Mouse (Mus musculus) layer of hippocampus, adult 9-11 months (tissue): ENCODE measurements at regions not wholly inside any gene's neighbourhood (a gene's known extent, or its start where the extent isn't known, plus 50 kb on each side); places are given as distances from the start of the nearest gene placed in this dataset.

ENCODE experiments used
- DNase-seq: peaks from one replicate; pipeline ENCODE4 v3.0.0; 2022

DNA sequence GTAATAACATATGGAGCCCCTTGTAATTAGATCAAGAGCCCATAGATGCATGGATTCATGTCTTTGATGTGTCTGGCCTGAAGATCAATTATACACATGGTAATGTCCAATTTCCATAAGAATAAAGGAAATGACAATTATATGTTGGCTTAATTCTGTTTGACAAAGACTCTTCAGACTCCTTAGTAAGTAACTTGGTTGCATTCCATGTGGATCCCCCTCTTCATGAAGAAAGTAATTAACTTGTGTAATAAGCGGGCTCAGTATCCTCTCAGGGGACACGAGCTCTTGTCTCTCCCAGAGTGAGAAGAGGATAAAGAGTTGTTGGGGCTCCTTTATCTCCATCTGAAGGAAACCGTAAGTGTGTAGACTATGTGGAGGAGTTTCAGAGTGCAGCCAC, 284.3 kb downstream of the Efnb2 start:
- no peak for DNase-seq

DNA sequence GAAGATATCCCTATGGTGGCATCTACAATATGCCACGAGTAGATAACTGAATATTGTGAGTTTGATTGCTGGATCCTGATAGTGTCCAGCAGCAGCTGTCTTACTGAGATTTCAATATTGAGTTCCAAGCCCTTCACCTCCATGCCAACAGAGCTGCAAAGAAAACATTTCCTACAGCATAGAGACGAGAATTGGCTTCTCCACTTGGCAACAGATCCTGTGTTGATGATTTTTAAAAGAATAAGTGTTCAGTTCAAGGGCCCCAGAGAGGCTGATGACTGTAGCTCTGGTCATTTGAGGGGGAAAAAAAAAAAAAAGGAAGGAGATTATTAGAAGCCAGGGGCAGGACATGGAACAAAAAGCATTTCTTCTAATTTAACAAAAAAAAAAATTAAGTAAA, 284.7 kb downstream of the Efnb2 start:
- DNase-seq = no peak

DNA sequence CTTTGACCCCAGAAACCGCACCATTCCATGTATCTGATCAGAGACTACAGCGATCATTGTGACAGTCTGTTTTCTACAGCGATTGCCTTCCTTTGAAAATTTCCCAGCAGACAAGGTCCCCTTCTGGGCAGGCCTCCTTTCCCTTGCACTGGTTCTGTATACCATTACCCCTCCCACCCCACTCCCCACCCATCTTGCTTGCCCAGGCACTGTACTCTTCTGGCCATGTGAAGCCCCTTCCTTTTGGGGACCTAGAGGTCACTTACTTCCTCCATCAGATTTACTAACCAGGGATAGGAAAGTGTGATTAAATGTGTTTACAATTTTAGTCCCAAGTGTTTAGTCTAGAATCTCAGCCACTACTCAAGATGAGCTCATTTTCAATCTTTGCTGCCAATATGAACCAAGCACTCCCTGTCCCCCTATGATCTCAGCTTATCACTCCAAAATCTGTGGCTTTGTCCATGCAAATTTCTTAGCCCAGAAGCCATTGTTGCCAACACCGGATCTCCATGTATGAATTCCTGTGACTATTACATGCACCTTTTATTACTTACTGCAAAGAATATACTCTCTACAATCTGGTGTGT, 293.7 kb downstream of the Efnb2 start:
- DNase-seq = no peak

DNA sequence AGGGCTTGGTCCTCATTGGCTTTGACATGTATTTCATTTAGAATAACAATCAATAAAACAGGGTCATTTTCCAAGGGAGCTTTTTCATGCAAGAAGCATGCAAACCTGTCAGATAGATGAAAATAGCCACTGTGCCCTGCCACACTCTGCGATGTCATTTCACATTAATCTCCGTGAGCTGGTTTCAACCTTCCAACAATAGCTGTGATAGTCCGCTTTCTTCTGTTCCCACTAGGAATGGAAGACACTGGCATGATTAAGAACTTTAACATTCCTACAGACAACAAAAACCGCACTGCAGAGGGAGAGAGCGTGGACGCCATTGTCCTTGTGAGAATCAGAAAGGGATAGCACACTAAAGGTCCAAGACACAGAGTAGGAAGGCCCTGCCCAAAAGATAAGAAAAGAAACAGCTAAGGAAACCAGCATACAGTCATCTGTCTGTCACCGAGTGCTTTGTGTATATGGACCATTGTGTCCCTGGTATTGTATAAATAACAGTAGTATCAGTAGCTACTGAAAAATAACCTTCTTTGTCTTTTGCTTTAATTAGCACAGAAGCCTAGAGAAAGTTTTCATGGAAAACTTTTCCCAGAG, 299.0 kb downstream of the Efnb2 start:
- no peak for DNase-seq

DNA sequence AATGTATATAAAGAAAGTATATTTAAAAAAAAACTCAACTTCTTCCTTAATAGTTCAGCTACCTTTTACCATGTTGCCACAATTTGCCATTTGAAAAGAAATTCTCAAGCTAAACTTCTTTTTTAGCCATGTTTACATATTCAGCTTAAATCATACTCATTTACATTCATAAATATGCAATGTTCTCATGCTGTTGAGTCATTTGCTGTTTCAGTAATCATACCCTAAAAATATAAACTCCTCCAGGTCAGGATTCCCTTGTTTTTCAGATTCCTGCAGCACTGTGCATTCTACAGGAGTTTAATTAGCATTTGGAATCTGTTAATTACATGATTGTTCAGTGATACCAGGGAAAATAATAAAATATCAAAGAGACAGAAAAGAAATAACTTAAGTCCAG, 300.5 kb downstream of the Efnb2 start:
- no peak for DNase-seq

DNA sequence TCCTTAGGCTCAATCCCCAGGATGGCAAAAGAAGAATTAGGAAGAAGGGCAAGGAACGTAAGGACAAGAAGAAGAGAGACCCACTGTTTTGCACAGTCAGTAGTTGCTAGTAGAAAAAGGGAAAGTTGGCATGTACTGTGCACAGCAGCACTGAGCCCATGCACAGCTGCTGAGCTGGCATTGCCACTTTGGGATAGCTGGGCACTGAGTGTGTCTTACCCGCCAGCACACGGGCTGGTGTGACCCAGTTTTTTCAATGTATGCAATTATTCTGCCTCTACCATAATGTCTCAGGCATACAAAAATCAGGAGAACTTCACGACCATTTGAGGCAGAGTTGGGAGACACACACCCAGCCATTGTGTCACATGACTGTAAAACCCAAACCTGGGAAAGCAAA, 306.1 kb downstream of the Efnb2 start:
- DNase-seq = no peak

DNA sequence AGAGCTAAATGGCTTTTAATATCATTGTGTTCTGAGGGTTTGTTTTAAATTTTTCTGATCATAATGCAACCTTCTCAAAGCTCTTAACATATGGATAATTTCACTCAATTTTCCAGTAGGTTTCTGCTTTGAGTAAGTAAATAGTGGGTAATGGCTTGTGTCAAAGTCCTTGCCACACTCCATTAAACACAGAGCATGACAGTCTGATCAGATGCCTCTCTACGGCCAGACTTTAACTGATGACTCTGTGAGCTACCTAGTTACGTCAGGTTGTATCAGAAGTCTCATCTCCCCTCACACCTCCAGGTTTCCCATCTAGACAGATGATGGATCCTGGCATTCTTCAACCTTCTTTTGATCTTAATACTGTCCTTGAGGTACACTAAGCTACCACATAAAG, 316.4 kb downstream of the Efnb2 start:
- no peak for DNase-seq

DNA sequence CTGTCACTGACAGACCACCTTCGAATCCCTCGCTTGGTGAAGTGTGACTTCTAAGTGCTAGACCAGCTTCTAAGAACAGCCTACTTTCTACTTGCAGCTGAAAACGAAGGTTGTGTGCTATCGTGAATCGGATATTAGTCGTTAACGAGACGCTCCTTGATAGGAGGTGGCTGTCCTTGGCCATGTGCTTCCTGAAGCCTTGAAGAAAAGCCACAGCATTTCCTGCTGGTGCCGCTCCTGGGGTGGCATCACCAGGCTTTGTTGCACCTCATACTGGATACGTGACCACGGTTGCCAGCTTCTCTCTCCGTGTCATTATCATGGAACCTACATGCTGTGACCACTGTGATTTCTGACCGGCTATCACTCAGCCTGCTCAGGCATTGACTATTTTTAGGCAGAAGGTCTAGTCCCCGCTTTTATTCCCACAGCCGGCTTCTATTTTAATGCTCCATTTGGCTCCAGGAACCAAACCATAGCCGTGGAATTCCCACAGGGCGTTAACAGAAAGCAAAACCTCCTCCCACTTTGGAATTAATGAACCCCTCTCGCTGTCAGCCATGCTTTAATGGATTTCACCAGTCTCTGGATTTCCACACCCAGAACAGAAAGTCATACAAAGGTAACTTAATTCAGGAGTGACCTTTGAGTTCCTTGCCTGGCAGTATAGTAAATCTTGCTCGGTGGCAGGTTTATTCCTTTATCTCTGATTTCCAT, 325.6 kb downstream of the Efnb2 start:
- DNase-seq = no peak

DNA sequence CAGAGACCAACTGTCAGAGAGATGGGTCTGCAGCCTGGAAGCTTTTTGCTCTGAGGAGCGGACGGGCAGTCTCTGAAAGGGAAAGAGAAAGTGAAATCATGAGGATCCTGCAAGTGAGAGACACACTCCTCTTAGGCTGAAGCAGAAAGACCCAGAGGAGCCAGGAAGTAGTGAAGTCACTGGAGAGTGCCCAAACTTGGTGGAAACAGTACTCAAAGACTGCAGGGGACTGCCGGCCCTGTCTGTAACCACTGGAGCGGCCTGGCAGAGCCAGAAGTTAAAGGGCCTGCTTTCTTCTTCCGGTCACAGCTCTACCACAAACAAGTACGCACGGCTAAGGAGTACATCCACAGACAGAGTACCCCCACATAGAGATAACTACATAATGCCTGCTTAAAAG, 326.5 kb downstream of the Efnb2 start:
- no peak for DNase-seq

DNA sequence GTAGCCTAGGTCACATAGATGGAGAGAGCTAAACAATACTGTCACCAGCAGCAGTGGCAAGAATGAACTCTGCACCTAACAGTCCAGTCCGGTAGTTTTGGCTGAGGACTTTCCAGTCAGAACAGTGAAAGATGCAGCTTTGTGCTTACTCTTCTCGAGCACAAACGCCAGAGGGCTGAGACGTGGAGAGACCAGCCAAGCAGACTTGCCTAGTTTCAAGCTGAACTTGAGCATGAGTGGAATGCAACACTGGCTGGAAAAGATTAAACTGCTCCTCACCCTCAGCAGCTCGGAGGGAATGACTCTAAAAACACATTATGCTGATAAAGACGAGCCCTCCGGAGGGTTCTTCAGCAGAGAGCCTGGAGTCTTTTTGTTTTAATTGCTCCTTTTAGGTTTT, 329.8 kb downstream of the Efnb2 start:
- DNase-seq = no peak

DNA sequence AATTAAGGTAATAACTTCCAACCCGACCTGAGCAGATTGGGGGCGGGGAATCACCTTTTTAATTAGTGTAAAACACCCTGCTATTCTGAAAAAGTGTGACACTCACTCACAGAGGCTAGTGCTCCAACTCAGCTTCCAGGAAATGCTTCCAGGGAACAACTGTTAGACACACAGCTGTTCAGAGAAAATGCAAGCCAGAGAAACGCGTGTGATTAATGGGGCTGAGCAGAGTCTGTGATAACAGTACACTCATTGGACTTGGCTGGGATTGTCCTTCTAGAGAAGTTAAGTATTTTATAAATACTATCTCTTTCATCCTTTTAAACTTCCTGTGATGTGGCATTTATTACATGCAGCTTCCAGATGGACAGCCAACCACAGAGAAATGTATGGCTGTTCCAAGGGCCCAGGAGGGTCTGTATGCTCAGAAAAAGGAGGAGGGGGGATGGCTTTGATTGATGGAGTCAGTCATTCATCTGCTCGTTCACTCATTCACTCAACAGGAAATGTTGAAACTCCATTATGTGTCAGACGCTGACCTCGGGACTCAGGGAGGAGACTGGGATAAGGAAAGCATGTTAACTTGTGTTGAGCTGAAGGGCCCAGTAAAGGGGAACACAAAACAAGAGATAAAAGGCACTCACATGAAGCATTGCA, 332.9 kb downstream of the Efnb2 start:
- no peak for DNase-seq

DNA sequence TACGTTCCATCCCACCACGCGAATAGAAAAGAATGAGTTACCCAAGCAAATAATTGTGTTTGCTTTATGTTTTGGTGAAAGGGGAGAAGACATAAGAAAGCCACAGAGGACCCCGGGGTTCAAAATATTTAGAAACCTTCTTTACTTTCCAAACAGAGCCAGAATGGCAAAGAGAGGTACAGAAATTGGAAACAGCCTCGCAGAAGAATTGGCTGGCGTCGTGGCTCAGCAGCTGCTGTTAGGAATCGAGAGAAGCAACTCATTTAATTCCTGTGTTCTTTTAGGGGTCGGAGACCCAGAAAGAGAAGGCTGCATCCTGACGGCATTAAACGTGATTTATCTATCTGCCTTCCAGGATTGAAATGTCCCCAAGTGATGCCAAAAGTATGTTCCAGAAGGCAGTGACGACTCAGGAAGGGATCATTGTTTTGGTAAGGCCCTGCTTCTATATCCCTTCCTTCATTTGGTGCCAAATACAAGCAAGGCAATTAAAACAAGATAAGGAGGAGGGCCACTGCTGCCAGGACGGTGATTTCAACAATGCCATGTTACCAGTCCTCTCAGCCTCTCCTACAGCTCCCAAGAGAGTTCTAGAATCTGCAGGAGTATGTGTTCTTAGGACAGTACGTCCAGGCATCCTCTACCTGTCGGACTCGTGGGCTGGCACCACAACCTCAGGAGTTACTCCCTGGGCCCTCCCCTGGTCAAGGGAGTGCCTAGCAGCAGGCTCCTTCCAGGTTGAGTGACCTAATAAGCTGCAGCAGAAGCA, 334.8 kb downstream of the Efnb2 start:
- DNase-seq = no peak

DNA sequence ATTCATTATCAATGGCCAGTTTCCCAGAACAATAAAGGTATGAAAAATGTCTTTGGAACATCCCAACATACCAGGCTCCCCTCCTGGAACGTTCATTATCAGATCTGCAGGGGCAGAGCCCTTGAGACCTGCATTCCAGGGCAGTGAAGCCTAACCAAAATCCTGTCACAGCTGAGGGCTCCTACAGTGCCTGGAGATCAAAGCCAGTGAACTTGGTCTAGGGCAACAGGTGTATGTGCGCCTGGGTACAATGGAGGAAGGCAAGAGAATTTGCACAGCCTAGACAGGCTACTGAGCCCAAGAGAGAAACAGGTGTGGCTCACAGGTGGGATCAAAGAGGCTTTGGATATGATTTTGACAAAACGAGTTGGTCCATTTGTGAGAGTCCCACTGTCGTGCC, 335.6 kb downstream of the Efnb2 start:
- DNase-seq = no peak

DNA sequence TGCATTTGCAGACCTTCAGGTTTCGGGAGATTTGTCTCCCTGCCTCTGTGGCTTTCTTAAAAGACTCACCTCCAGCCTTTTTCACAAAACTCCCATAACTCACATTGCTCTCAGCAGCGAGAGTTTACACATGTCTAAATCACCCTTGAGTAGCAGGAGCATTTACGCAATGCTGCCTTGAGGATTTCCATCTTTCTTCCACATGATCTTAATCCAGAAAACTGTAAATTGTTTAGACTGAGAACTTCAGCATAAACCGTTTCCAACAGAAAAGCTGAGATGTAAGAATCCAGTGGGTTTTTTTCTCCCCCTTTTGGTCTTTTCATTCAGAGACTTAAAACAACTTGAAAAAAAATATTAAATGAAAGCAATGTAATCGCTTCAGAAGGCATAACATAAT, 336.5 kb downstream of the Efnb2 start:
- DNase-seq = no peak

DNA sequence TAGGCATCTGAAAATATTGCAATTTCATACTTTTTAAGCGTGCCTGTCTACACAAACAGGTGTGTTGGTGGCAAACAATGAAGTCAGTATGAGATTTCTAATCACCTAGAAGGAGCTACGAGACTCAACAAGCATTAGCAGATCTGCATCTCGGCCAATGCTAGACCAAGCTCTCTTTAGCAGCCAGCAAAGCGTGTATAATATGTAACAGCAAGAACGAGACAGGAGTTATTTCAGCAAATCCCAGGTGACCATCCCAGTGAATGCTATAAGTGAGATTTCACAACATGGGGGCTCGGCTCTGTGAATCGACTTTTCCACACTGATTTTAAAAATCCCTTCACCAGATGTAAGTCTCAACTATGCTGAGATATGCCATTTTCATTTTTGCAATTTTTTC, 352.8 kb downstream of the Efnb2 start:
- no peak for DNase-seq

DNA sequence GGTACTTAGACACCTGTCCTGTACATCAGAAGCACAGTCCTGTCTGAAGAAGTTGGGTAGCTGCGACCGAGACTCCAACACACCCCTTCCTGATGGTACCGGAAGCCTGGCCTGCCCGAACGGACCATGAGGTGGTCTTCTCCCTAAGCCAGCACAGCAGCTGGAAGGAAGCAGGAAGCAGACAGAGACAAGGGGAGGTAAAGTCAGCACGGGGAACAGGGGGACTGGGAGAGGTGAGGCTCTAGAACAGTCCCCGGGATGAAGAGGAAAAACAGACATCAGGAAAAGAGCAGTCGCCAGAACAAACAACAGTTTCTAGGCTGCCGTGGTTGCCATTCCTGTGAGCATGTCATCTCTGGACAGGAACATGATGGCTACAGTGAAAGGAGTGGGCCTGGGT, 353.6 kb downstream of the Efnb2 start:
- DNase-seq = no peak

DNA sequence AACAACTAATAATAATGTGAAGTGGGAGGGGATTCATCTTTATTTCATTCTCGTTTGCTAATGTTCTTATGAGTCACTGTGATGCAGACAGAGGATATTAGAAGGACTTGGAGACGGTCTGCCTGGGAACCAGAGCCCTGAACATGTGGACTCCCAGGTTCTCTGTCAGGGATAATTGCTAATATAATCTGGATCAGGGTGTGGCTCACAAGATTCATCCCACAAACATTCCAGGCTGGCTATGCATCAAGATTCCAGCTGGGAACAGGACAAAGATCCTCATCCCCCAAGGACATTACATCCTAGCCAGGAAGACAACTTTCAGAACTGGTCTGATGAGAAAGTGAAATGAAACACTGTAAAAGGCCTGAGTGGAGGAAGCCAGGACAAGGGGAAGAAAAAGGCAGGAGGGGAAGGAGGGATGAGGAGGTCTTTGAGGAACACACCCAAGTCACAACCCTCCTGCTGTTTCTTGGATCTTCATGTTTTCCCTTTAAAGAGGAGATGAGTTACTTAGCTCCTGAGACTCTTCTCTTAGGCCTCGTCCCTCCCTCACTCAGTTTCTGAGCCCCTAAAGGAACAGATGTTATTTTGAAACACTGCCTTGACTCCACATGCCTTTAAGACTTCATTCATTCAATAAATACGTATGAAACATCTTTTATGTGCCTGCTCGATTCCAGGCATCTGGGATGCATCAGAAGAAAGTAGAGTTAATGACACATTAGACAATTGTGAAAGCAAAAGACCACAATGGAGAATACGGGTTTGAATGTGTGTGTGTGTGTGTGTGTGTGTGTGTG, 360.9 kb downstream of the Efnb2 start:
- no peak for DNase-seq

DNA sequence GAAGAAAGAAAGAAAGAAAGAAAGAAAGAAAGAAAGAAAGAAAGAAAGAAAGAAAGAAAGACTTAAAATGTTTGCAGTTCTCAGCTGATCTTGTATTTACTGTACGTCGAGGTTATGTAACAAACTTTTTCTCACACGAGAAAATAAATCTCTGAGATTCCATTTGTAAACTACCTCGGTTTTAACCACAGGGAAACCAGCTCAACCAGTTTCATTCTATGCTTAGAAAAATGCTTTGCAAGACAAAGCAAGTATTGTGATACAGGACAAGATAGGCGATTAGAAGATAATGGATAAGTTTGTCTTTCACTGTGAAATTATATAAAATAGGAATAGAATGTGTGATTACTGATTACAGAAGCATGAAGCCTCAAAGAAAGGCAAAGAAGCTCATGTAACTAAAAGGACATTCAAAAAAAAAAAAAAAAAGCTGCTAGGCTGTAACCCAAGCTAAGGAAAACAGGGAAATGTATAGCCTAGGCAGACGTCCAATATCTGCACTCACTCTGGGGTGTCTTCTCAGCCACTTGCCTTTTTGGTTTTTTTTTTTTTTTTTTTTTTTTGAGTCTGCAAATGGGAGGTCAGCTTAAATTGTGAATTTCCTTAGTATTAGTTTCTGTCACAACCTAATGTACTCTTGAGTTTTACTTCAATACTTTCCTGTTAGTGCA, 368.3 kb downstream of the Efnb2 start:
- no peak for DNase-seq

DNA sequence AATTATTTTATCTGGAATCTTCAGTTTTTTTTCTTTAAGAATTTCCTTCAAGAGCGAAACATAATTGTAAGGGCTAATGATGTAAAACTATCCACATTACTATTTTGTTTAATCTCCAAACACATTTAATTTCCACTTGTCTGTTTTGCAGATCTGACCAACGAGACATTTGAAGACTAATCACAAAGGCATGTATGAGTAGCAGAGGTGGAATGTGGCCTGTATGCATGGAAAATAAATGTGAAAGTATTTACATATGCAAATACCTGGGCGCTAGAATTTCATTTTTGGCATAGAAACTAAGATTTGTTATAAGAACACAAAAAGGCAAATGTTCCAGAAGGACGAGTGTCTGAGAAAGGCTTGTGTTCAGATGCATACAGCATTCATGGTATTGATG, 375.2 kb downstream of the Efnb2 start:
- DNase-seq = no peak

DNA sequence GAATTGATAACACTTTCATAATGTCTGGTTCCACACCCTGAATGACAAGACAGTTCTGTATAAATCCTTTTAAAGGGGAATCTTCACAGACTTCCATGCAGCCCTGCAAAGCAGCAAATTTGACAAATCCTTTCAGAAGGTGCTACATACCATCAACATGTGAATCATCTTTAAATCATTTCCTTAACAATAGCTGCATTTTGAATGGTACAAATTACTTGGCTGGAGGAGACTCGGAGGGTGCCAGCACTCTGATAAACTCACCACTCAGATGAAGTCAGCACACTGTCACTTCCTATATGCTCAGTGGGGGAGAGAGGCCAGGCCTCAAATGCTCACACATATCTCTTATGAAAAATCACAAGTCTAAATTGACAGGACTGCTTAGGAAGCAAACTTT, 386.1 kb downstream of the Efnb2 start:
- DNase-seq = no peak

DNA sequence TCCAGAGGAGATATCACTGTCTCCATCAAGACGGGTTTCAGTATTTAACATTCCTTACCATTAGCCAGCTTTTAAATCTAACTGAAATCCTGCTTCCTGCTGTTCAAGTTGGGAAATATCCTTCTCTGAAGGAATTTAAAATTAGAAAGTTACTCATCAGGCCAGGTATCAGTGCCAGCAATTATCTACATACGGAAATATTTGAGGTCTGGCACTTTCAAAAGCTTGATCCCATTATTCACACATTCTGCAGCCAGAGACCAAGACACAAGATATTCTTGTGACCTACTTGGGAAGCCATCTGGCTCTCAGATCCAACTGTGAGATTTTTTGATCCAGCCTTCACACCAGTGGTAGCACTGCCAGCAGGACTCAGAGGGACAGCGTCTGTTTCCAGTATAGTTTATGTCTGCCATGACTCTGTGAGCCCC, 386.8 kb downstream of the Efnb2 start:
- DNase-seq = no peak

DNA sequence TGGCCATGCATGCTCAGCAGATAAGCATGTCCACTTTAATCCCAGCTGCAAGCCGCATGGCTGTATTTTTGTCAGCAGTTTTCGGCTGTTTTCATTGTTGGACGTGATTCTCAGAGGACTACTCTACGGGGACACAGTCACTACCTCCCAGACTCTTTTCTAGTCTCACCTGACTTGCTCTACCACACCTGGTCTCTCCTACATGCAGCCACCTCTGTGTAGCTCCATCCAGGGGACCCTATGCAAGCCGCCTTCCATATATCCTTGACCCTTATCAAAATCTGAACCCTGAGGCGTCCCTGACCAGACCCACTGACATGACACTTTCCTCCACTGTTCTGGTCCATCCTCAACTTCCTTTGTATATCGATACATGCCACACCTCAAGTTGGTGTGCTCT, 402.2 kb downstream of the Efnb2 start:
- no peak for DNase-seq
